Mouse (Mus musculus) limb, embryonic 12.5 days (tissue): Measurements from ENCODE around the gene Rhog. TPM values are rescaled to one million over a fixed set of nuclear protein-coding genes. Genes with fewer than 3 reads are reported as not detected.
A peak's percentile ranks its signal among the peaks of the same experiment; 100 is the strongest.

Source experiments
- ATAC-seq: fragments of 200-750 bp; cut with Nextera tagmentation; 2 replicates; pipeline ENCODE4 v1.8.0; 2017; ENCODE audit warnings: low read depth, moderate TSS enrichment; ENCODE audit not compliant: insufficient number of reproducible peaks, insufficient read depth, low FRiP score, low TSS enrichment
- H3K27ac ChIP-seq: fragments of 300-500 bp; sonication (generic); 2 replicates; pipeline ENCODE4 v1.5.1; 2016; ENCODE audit warnings: mild to moderate bottlenecking, moderate library complexity
- H3K27me3 ChIP-seq: fragments of 300-500 bp; sonication (generic); 2 replicates; pipeline ENCODE4 v1.6.1; 2016; ENCODE audit warnings: mild to moderate bottlenecking, moderate library complexity
- H3K36me3 ChIP-seq: fragments of 300-500 bp; sonication (generic); 2 replicates; pipeline ENCODE4 v1.6.1; 2016; ENCODE audit warnings: mild to moderate bottlenecking, moderate library complexity
- H3K4me1 ChIP-seq: fragments of 300-500 bp; sonication (generic); replicated peaks from 2 replicates; pipeline ENCODE4 v1.6.1; 2016
- H3K4me2 ChIP-seq: fragments of 300-500 bp; sonication (generic); 2 replicates; pipeline ENCODE4 v1.6.1; 2016; ENCODE audit warnings: mild to moderate bottlenecking, moderate library complexity
- H3K4me3 ChIP-seq: fragments of 300-500 bp; sonication (generic); replicated peaks from 2 replicates; pipeline ENCODE4 v1.5.1; 2016; ENCODE audit warnings: mild to moderate bottlenecking
- H3K9ac ChIP-seq: fragments of 300-500 bp; sonication (generic); replicated peaks from 2 replicates; pipeline ENCODE4 v1.6.1; 2016; ENCODE audit warnings: mild to moderate bottlenecking, moderate library complexity
- H3K9me3 ChIP-seq: fragments of 300-500 bp; sonication (generic); 2 replicates; pipeline ENCODE4 v1.6.1; 2016; ENCODE audit warnings: mild to moderate bottlenecking, moderate library complexity
- WGBS: fragments of 180-500 bp; shearing (Covaris S2); methylation state at CpG from one replicate; pipeline ENCODE4 v1.1.7; 2016; 5-methylcytosine and 5-hydroxymethylcytosine counted together
- polyA plus RNA-seq: library from polyadenylated mRNA; unstranded; fragments of >200 nt; fragmentation: Nextera tagmentation; extraction: Ambion mirVana; gene quantifications from 2 replicates; pipeline ENCODE4 v1.2.1, GENCODE M21; 2016

Gene Rhog
- polyA plus RNA-seq, 1 experiment from 2014 or later = 47.8 TPM

DNA sequence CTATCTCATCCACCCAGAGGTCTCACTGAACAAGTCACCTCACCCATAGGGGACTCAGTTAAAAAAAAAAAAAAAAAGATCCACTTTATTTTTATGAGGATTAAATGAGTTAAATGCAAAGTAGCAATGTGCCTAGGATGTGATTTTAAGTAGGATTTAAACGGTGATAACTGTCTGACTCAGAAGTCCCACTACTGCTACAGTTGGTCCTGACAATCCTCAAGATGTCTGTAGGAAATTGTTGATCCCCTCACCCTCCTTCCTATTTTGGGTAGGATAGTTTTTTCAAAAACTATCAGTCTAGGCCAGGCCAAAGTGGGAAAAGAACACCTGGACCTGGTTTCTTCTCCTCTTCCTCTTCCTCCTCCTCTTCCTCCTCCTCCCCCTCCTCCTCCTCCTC lies 34.0 kb downstream of the Rhog start:
- Histone ChIP-seq H3K9me3 (no peaks in the 10 kb centered on the region), H3K4me3 (peak overlapping the region; percentile 71; the same call in 1 of the 2 replicates), H3K27me3 (no peaks in the 10 kb centered on the region), H3K9ac (0 out of 2 replicates have a peak overlapping the region, but pooled peaks have one; percentile 76), H3K4me1 (no peaks in the 10 kb centered on the region), H3K4me2 (peak overlapping the region; percentile 71), H3K27ac (0 out of 2 replicates have a peak overlapping the region, but pooled peaks have one; percentile 5), H3K36me3 (peaks cover 15% of the 10 kb centered on the region)
- ATAC-seq = no peak
- 64% methylated on average over 1 of the region's 1 CpGs for WGBS

GRCm38 (mm10) chr7:102211071-102211470 lies 44.8 kb downstream of the Rhog start:
- WGBS = 71% methylated on average over 3 of the region's 3 CpGs
- H3K27ac ChIP-seq = peak overlapping the region; percentile 90
- peaks cover 8% of the 10 kb centered on the region for H3K4me1 ChIP-seq
- H3K9me3 ChIP-seq = no peaks in the 10 kb centered on the region
- peak overlapping the region; percentile 58 for H3K4me3 ChIP-seq
- H3K9ac ChIP-seq = peak overlapping the region; percentile 67; the same call in 1 of the 2 replicates
- no peak for ATAC-seq
- H3K4me2 ChIP-seq = peak overlapping the region; percentile 65
- no peaks in the 10 kb centered on the region for H3K27me3 ChIP-seq
- H3K36me3 ChIP-seq = no peaks in the 10 kb centered on the region

DNA sequence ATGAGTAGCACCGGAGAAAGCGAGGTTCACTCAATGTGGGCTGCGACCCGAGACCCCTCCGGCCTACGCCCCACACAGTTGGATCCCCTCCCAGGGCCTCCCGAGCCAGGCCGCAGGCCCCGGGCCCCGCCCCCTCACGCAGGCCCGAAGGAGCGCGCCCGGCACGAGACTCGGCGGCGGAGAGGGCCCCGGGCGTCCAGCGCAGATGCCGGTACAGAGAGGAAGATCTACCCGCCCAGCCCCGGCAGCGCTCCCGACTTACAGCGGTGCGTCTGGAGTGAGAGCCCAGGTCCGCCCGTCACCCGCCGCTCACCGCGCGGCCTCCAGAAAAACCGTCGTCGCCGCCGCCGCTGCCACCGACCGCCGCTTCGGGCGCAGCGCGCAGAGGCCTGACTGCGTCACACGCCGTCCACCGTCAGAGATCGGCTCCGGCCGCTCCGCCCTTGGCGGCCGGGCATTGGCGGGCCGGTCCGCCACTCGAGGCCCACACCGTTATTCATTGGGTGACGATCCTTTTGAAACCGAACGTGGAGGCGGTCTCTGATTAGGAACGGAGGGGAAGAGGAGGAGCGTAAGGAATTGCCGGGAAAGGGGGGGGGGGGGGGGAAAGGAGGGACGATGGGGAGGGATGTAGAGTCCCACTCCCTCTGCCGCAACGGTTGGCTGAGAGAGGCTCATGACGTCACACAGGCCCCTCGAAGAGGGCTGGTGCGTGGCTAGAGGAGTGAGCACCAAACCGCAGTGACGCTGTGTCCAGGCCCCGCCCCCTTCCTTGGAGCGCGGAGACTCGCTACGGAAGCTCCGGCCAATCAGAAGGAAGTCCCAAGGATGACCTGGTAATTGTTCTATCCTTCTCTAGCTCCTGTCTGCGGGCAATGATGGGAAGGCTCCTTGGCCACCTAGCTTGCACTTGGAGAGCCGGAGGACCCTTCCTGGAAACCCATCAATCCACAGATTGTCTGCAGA lies 45.8 kb downstream of the Rhog start, which contains the start of the genes Nup98 and Pgap2:
Nup98 (minus strand) TSS at position 421 of the 966 bp plus-strand sequence.
Pgap2 (plus strand) TSS at position 453 of the 966 bp plus-strand sequence.
- Histone ChIP-seq H3K4me1 (peaks cover 8% of the 10 kb centered on the region), H3K4me2 (peak within 1 kb of the TSS; percentile 78), H3K36me3 (no peaks in the 10 kb centered on the region), H3K9me3 (no peaks in the 10 kb centered on the region), H3K27me3 (no peaks in the 10 kb centered on the region), H3K27ac (peak within 1 kb of the TSS; percentile 91), H3K4me3 (peak within 1 kb of the TSS; percentile 58), H3K9ac (peak within 1 kb of the TSS; percentile 85)
- peak; percentile 99 for ATAC-seq
- WGBS = under 1% methylated on average over 85 of the region's 87 CpGs

- no peak for ATAC-seq
- Histone ChIP-seq H3K9ac (peak overlapping the region; percentile 85), H3K36me3 (peaks cover 7% of the 10 kb centered on the region; the same call in 1 of the 2 replicates), H3K27me3 (no peaks in the 10 kb centered on the region), H3K4me3 (peak overlapping the region; percentile 58), H3K27ac (no peak overlapping the region; the same call in 1 of the 2 replicates), H3K4me1 (peaks cover 8% of the 10 kb centered on the region), H3K4me2 (peak overlapping the region; percentile 78), H3K9me3 (no peaks in the 10 kb centered on the region)
- 56% methylated on average over 4 of the region's 4 CpGs for WGBS
Measured at GRCm38 (mm10) chr7:102208806-102209363, 47.0 kb downstream of the Rhog start.

DNA sequence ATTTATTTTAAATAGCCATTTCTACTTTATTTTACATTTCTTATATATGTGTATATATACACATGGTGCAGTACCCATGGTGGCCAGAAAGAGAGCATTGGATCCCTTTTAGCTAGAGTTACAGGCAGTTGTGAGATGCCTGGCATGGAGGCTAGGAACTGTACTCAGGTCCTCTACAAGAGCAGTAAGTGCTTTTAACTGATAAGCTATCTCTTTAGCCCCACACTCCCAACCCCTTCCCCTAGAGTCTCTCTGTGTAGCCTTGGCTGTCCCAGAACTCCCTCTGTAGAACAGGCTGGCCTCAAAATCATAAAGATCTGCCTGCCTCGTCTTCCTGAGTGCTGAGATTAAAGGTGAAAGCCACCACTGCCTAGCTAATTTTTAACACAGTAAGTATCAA lies 50.2 kb downstream of the Rhog start:
- Histone ChIP-seq H3K36me3 (peaks cover 7% of the 10 kb centered on the region; the same call in 1 of the 2 replicates), H3K9ac (no peak overlapping the region), H3K4me2 (no peak overlapping the region), H3K27ac (no peak overlapping the region), H3K9me3 (no peaks in the 10 kb centered on the region), H3K4me1 (peaks cover 8% of the 10 kb centered on the region), H3K4me3 (no peak overlapping the region), H3K27me3 (no peaks in the 10 kb centered on the region)
- no peak for ATAC-seq
- WGBS = 69% methylated on average over 1 of the region's 1 CpGs

GRCm38 (mm10) chr7:102204296-102204857 lies 51.5 kb downstream of the Rhog start:
- no peak overlapping the region for H3K4me2 ChIP-seq
- WGBS = 85% methylated on average over 3 of the region's 3 CpGs

DNA sequence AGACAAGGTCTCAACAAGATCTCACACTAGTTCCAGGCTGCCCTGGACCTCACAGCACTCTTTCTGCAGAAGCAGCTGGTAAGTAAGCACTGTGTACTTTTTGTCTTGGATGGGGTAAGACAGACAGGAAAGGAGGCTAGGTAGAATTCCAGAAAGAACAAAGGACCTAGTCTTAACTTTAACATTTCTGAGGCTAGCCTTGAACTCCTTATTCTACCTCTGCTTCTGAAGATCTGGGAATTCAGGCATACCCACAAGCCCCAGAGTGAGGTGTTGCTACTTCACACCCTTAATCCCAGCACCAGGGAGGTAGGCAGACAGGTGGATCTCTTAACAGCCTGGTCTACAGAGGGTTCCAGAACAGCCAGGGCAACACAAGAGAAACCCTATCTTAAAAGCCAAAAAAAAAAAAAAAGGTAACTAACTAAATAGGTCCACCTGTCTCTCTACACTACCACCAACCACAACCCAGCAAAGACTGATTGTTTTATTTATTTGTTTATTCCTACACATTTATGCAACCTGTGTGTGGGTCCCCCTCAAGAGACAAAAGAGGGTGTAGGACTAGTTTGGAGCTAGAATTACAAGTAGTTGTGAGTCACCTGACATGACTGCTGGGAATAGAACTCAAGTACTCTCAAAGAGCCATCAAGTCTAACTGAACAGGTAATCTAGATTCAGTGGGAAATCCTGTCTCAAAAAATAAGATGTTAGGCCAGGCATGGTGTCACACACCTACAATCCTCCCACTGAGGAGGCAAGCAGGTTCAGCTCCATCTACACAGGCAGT lies 54.7 kb downstream of the Rhog start:
- Histone ChIP-seq H3K4me3 (no peak overlapping the region), H3K27ac (no peak overlapping the region), H3K9ac (no peak overlapping the region), H3K9me3 (no peaks in the 10 kb centered on the region), H3K4me1 (no peaks in the 10 kb centered on the region), H3K27me3 (no peaks in the 10 kb centered on the region), H3K36me3 (peaks cover 7% of the 10 kb centered on the region), H3K4me2 (no peak overlapping the region)
- no peak for ATAC-seq

More at GRCm38 (mm10) chr7:102204296-102204857, 51.5 kb downstream of the Rhog start:
- ATAC-seq = no peak
- Histone ChIP-seq H3K27ac (no peak overlapping the region), H3K36me3 (peaks cover 7% of the 10 kb centered on the region), H3K27me3 (no peaks in the 10 kb centered on the region), H3K9ac (no peak overlapping the region), H3K9me3 (no peaks in the 10 kb centered on the region), H3K4me1 (peaks cover 8% of the 10 kb centered on the region), H3K4me3 (no peak overlapping the region)

DNA sequence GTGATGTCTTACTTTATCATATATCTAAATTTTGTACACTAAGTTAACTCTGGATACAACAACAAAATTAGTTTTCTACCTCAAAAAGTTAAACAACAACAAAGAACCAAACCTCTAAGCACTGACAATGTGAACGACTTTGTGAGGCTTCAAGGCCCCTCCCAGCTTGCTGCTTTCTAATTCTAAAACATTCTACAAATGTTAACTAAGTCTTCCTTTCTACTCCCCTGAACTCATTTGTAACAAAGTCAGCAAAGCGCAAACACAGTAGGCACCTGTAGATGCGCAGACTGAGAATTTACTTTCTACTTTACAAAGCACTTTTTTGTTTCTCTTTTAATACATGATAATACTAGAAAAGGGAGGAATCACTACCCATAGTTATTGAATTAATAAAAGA lies 55.3 kb downstream of the Rhog start:
- H3K27me3 ChIP-seq = no peaks in the 10 kb centered on the region
- H3K9ac ChIP-seq = no peak overlapping the region
- no peak overlapping the region for H3K27ac ChIP-seq
- peaks cover 7% of the 10 kb centered on the region for H3K36me3 ChIP-seq
- WGBS = 88% methylated on average over 3 of the region's 3 CpGs
- no peaks in the 10 kb centered on the region for H3K4me1 ChIP-seq
- no peak overlapping the region for H3K4me2 ChIP-seq
- no peak for ATAC-seq
- no peaks in the 10 kb centered on the region for H3K9me3 ChIP-seq
- H3K4me3 ChIP-seq = no peak overlapping the region

DNA sequence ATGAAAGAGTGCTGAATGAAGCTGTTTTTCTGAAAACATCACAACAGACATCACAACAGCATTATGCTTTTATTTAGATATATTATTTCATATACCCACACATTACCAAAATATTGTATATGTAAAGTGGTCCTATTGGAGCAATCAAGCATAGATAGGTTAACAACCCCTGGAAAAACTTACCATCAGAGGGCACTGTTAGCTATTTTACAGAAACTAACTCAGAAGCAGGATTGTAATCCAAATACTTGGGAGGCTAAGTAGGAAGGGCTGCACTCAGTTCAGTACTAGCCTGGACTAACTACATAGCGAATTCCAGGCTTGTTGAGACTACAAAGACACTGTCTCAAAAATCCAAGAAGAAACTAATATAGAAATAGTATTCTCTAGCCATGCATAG lies 63.5 kb downstream of the Rhog start:
- Histone ChIP-seq H3K9ac (no peak overlapping the region), H3K4me3 (no peak overlapping the region), H3K36me3 (peaks cover 73% of the 10 kb centered on the region), H3K27ac (no peak overlapping the region), H3K4me1 (no peaks in the 10 kb centered on the region), H3K4me2 (no peak overlapping the region), H3K9me3 (no peaks in the 10 kb centered on the region), H3K27me3 (no peaks in the 10 kb centered on the region)
- WGBS = 97% methylated on average over 1 of the region's 1 CpGs
- ATAC-seq = no peak
